Mouse (Mus musculus) embryonic facial prominence, embryonic 14.5 days (tissue): ENCODE measurements around the gene Mmp1b. TPM values are rescaled to one million over a fixed set of nuclear protein-coding genes. Genes with fewer than 3 reads are reported as not detected.

Source experiments
- polyA plus RNA-seq: library from polyadenylated mRNA; unstranded; fragments of >200 nt; fragmentation: Nextera tagmentation; extraction: Ambion mirVana; gene quantifications from 2 replicates; pipeline ENCODE4 v1.2.1, GENCODE M21; 2014

The Mmp1b gene
- polyA plus RNA-seq, 1 experiment from 2014 or later: not detected

Other genes starting within 250 kb of the Mmp1b start
- gene Dync2h1, start 203.6 kb downstream of the Mmp1b start, polyA plus RNA-seq: 16.6 and 18.5 TPM in 2 replicates
- gene Dcun1d5, start 203.5 kb downstream of the Mmp1b start, polyA plus RNA-seq: 142 and 145 TPM in 2 replicates
- gene Mmp13, start 115.5 kb downstream of the Mmp1b start, polyA plus RNA-seq: 3.4 and 12.3 TPM in 2 replicates
- gene Mmp12, start 43.7 kb downstream of the Mmp1b start, polyA plus RNA-seq: 0.09 and 0.32 TPM in 2 replicates
- gene Mmp3, start 57.8 kb upstream of the Mmp1b start, polyA plus RNA-seq: 0.33 and 0.82 TPM in 2 replicates
- not detected in 2 replicates for gene Mmp10, start 114.3 kb upstream of the Mmp1b start, polyA plus RNA-seq
- 0.51 and 0.79 TPM in 2 replicates for gene Mmp8, start 170.4 kb upstream of the Mmp1b start, polyA plus RNA-seq
- gene Mmp27, start 183.3 kb upstream of the Mmp1b start, polyA plus RNA-seq: 0.17 TPM in 1 of 2 replicates, not detected in the other
- not detected in 2 replicates for gene Mmp20, start 240.2 kb upstream of the Mmp1b start, polyA plus RNA-seq